Mouse (Mus musculus) spleen, adult 2 months (tissue): ENCODE data around the gene Nek6.
A peak's percentile ranks its signal among the peaks of the same experiment; 100 is the strongest.

Source experiments
- CTCF ChIP-seq: fragments of 200-500 bp; IDR thresholded peaks from 2 replicates; pipeline ENCODE4 v1.5.1; 2011; ENCODE audit warnings: mild to moderate bottlenecking, inconsistent platforms; ENCODE audit not compliant: insufficient read depth, insufficient read length, insufficient replicate concordance; ENCODE audit errors: extremely low read depth
- POLR2A ChIP-seq: fragments of 200-500 bp; IDR thresholded peaks from 2 replicates; pipeline ENCODE4 v1.6.1; 2011; ENCODE audit warnings: low read depth, low read length, inconsistent platforms

- TF ChIP-seq CTCF (peak; percentile 1; the same call in 1 of the 2 replicates), POLR2A (no peak)
Measured at GRCm38 (mm10) chr2:38616072-38616471, 104.6 kb downstream of the Nek6 start.
